Mouse (Mus musculus) cortical plate, adult 2 months (tissue): ENCODE measurements around the gene Tmem35b.

Experiments
- CTCF ChIP-seq: fragments of 200-500 bp; IDR thresholded peaks from 2 replicates; pipeline ENCODE4 v1.5.1; 2011; ENCODE audit warnings: mild to moderate bottlenecking, control low read depth, low read length; ENCODE audit not compliant: insufficient read depth; ENCODE audit errors: extremely low read depth
- POLR2A ChIP-seq: fragments of 200-500 bp; IDR thresholded peaks from 2 replicates; pipeline ENCODE4 v1.6.1; 2011; ENCODE audit warnings: mild to moderate bottlenecking, low read length, control low read depth; ENCODE audit not compliant: insufficient read depth; ENCODE audit errors: extremely low read depth

DNA sequence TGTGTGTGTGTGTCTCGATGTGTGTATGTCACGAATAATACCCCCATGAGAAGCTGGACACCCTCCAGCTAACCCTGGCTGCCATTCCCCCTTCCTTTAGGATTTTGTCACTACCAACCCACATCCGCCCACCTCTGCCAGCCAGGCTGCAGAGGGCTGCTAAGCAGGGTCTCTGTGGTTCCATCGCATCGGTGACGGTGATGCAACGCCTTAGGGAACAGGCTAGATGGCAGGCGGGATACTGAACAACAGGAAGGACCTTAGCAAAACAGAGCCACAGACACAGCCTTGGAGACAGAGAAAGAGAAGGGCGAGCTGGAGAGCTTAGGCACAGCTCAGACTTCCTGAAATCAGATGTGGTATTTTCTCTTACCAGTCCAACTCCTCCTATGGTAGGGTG, 55.2 kb downstream of the Tmem35b start:
- TF ChIP-seq CTCF (no peak), POLR2A (0 out of 2 replicates have a peak, but pooled peaks have one; percentile 10)
